Mouse (Mus musculus) spleen, adult 2 months (tissue): Measurements from ENCODE around the gene Gtf2ird1. TPM values are rescaled to one million over a fixed set of nuclear protein-coding genes. Genes with fewer than 3 reads are reported as not detected.

ENCODE experiments used
- DNase-seq, 2 experiments: peaks; one replicate each; pipeline versions ENCODE4 v3.0.0 to v3.0.0-alpha.2; 2012 to 2021; ENCODE audit warnings: low spot score in 2 of 2, low read depth in 1 of 2
- H3K27ac ChIP-seq: fragments of 200-500 bp; 2 replicates; pipeline ENCODE4 v1.5.1; 2012; ENCODE audit warnings: low read length, inconsistent platforms; ENCODE audit not compliant: insufficient read depth
- H3K27me3 ChIP-seq: fragments of 200-500 bp; 2 replicates; pipeline ENCODE4 v1.6.1; 2012; ENCODE audit warnings: mild to moderate bottlenecking, moderate library complexity, low read length, inconsistent platforms; ENCODE audit not compliant: control insufficient read depth, insufficient read depth
- H3K36me3 ChIP-seq: fragments of 200-500 bp; 2 replicates; pipeline ENCODE4 v1.6.1; 2012; ENCODE audit warnings: mild to moderate bottlenecking, low read length, inconsistent platforms; ENCODE audit not compliant: control insufficient read depth, insufficient read depth
- H3K4me1 ChIP-seq: fragments of 200-500 bp; 2 replicates; pipeline ENCODE4 v1.6.1; 2011; ENCODE audit warnings: inconsistent platforms; ENCODE audit not compliant: control insufficient read depth, insufficient read depth, insufficient read length
- H3K4me3 ChIP-seq: fragments of 200-500 bp; 2 replicates; pipeline ENCODE4 v1.5.1; 2011; ENCODE audit warnings: mild to moderate bottlenecking, inconsistent platforms; ENCODE audit not compliant: insufficient read depth, insufficient read length; ENCODE audit errors: extremely low read depth
- CTCF ChIP-seq: fragments of 200-500 bp; IDR thresholded peaks from 2 replicates; pipeline ENCODE4 v1.5.1; 2011; ENCODE audit warnings: mild to moderate bottlenecking, inconsistent platforms; ENCODE audit not compliant: insufficient read depth, insufficient read length, insufficient replicate concordance; ENCODE audit errors: extremely low read depth
- POLR2A ChIP-seq: fragments of 200-500 bp; IDR thresholded peaks from 2 replicates; pipeline ENCODE4 v1.6.1; 2011; ENCODE audit warnings: low read depth, low read length, inconsistent platforms
- WGBS: fragments of 180-500 bp; shearing (Covaris S2); methylation state at CpG from one replicate; pipeline ENCODE4 v1.1.7; 2018; 5-methylcytosine and 5-hydroxymethylcytosine counted together
- polyA plus RNA-seq: library from polyadenylated mRNA; depleted of rRNA; stranded (reverse); fragments of >200 nt; gene quantifications from 2 replicates; pipeline ENCODE4 v1.2.3, GENCODE M21; 2012

Gtf2ird1 gene
- polyA plus RNA-seq, 1 experiment, result 12.1 TPM

DNA sequence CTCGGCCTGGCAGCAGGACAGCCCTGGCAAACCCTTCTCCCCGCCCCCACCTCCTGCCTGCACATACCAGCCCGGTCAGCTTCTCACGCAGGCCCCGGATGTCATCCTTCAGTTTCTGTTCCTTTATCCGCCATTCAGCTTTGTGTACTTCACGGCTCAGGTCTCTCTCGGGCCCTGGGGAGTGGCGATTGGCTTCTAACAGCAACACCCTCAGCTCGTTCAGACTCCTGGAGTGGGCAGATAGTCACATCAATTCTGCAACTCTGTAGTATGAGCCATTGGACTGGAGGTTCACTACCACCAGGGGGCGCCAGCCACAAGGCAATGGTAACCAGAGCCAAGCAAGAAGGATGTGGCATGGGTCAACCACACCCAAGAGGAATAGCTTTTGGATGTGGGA lies 37.6 kb upstream of the Gtf2ird1 start:
- no peaks in the 10 kb centered on the region for H3K36me3 ChIP-seq
- peaks cover 4% of the 10 kb centered on the region; the same call in 1 of the 2 replicates for H3K4me1 ChIP-seq
- no peaks in the 10 kb centered on the region for H3K27me3 ChIP-seq
- WGBS, result 43% methylated on average over 11 of the region's 11 CpGs
- peak; percentile 52 to 82 for DNase-seq
- H3K4me3 ChIP-seq, result no peak overlapping the region
- no peak overlapping the region for H3K27ac ChIP-seq
- no peak for TF ChIP-seq POLR2A
- TF ChIP-seq CTCF, result peak; percentile 90; the same call in 1 of the 2 replicates

DNA sequence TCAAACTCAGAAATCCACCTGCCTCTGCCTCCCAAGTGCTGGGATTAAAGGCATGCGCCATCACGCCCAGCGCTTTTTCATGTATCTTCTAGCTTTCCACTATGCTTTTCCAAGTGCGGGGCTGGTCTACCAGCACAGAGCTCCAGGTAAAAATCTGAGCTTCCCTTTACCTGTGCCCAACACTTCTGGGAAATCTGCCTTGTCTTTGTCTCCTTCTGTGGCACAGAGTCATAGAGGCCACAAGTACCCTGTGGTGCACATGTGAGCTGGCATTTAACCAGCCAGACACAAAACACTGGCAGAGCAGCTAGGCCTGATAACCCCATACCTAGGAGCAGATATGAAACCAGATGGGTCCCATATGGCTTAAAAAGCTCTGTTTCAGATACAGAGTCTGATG lies 36.4 kb upstream of the Gtf2ird1 start:
- no peak overlapping the region for H3K27ac ChIP-seq
- 98% methylated on average over 4 of the region's 4 CpGs for WGBS
- TF ChIP-seq CTCF (no peak), POLR2A (no peak)
- H3K4me1 ChIP-seq, result peaks cover 4% of the 10 kb centered on the region; the same call in 1 of the 2 replicates
- H3K4me3 ChIP-seq, result no peak overlapping the region
- H3K27me3 ChIP-seq, result no peaks in the 10 kb centered on the region
- no peaks in the 10 kb centered on the region for H3K36me3 ChIP-seq
- no peak for DNase-seq

DNA sequence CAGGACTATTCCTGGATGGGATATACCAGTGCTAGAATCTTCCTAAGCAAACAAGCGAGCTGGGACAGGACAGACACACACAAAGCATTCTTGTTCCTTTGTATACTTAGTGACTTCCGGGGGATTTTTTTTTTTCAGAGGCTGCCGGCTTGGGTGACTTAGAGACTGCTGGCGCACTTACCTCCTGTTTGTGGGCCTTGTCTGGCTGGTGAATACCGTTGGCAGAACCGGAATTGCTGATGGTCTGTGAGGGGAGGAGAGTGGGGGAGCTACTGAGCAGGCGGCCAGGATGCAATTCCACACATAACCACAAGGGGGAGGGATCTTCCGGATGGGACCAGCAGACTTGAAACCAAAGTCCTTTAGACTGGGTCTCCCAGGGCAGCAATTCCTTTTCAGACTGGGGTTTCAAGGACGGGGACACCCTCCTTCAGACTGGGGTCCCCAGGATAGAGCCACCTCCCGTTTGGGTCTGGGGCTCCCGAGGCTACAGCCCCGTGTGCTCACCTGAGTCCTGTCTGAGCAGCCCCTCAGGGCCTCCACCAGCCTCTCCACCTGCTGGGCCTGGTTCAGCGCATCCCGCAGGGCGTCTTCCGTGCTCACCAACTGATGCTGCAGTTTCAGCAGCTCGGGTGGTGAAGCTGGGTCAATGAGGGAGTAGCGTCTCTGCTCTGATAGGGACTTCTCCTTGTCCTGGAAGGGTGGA lies 35.3 kb upstream of the Gtf2ird1 start:
- H3K36me3 ChIP-seq, result no peaks in the 10 kb centered on the region
- no peaks in the 10 kb centered on the region for H3K27me3 ChIP-seq
- peak; percentile 82 to 85 for DNase-seq
- H3K4me1 ChIP-seq, result peaks cover 4% of the 10 kb centered on the region; the same call in 1 of the 2 replicates
- TF ChIP-seq CTCF (peak; percentile 82; the same call in 1 of the 2 replicates), POLR2A (no peak)
- WGBS, result 25% methylated on average over 18 of the region's 18 CpGs
- H3K27ac ChIP-seq, result peak overlapping the region; percentile 1
- H3K4me3 ChIP-seq, result no peak overlapping the region

DNA sequence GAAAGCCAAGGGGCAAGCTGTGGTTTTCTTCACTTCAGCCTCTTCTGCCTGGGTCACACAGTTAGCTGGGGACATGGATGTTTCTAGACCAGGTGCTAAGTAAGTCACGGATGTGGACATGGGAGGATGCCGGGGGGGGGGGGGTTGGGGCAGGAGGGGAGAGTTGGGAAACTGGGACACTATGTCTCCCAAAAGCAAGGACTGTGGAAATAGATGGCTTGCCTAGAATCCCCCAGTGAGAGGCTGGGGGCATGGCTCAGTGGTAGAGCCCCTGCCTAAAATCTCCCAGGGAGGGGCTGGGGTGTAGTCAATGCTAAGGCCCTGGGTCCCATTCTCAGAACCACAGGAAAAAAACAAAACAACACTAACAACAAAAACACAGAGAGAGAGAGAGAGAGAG lies 34.7 kb upstream of the Gtf2ird1 start:
- H3K36me3 ChIP-seq, result no peaks in the 10 kb centered on the region
- TF ChIP-seq CTCF (no peak), POLR2A (no peak)
- no peak for DNase-seq
- H3K4me1 ChIP-seq, result peaks cover 4% of the 10 kb centered on the region; the same call in 1 of the 2 replicates
- H3K27me3 ChIP-seq, result no peaks in the 10 kb centered on the region
- 87% methylated on average over 2 of the region's 2 CpGs for WGBS
- 0 out of 2 replicates have a peak overlapping the region, but pooled peaks have one; percentile 22 for H3K27ac ChIP-seq
- no peak overlapping the region for H3K4me3 ChIP-seq

DNA sequence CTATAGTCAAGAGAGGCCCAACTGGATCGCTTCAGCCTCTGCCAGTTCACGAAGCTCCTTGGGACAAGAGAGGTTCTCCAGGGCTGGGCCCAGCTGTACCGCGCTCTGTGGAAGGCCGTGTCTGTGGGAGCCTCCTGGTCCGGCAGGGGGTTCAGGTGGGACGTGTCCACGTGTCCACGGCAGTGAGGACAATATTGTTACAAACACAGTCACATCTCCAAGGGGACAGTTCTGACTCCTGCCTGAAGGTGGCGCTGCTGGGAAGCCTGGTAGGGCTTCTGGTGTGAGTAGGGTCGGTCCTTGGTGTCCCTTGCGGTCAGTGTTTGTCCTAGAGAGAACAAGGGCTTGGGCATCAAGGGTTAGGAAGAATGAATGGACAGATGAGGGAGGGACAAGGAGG lies 33.9 kb upstream of the Gtf2ird1 start:
- Histone ChIP-seq H3K27me3 (no peaks in the 10 kb centered on the region), H3K36me3 (no peaks in the 10 kb centered on the region), H3K27ac (no peak overlapping the region), H3K4me3 (no peak overlapping the region), H3K4me1 (peaks cover 4% of the 10 kb centered on the region; the same call in 1 of the 2 replicates)
- peak in 1 of 2 experiments; percentile 25 for DNase-seq
- TF ChIP-seq POLR2A, result no peak
- TF ChIP-seq CTCF, result peak; percentile 44; the same call in 1 of the 2 replicates
- whole genome bisulfite sequencing, result 92% methylated on average over 12 of the region's 12 CpGs

DNA sequence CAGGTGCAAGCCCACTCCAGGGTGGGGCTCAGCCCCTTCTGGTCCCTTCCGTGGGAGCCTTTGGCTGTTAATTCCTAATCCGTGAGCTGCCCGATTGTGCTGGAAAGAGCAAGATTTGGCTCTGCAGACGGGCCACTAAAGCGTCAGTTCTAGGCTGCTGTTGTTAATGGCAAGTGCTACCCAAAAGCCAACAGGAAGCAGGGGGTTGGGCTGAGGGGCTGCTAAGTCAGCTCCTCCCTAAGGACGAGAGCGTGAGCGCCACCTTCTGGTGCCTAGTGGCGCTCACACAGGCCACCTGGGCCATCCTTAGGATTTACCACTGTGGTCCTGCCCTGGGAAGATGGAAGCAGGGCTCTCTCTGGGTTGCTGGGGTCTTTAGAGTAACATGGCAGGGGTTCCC lies 33.1 kb upstream of the Gtf2ird1 start:
- H3K27ac ChIP-seq, result no peak overlapping the region
- H3K27me3 ChIP-seq, result no peaks in the 10 kb centered on the region
- peak in 1 of 2 experiments; percentile 24 for DNase-seq
- 18% methylated on average over 9 of the region's 9 CpGs for WGBS
- no peak overlapping the region for H3K4me3 ChIP-seq
- H3K36me3 ChIP-seq, result no peaks in the 10 kb centered on the region
- TF ChIP-seq POLR2A (no peak), CTCF (peak; percentile 55; the same call in 1 of the 2 replicates)
- H3K4me1 ChIP-seq, result peaks cover 4% of the 10 kb centered on the region; the same call in 1 of the 2 replicates

DNA sequence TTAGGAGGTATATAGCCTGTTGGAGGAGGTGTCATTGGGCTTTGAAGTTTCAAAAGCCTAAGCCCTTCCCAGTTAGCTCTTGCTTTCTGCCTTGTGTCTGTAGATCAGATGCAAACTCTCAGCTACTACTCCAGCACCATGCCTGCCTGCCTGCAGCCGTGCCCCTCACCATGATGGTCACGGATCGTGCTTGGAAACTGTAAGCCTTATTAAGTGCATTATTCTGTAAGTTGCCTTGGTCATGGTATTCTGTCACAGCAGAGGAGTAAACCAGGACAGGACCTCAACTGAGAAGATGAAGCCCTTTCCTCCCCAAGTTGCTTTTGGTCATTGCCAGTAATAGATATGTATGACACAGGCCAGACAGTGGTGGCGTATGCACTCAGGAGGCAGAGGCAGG lies 32.1 kb upstream of the Gtf2ird1 start:
- H3K27ac ChIP-seq, result no peak overlapping the region
- H3K4me1 ChIP-seq, result peaks cover 4% of the 10 kb centered on the region; the same call in 1 of the 2 replicates
- no peak overlapping the region for H3K4me3 ChIP-seq
- TF ChIP-seq POLR2A (no peak), CTCF (no peak)
- H3K36me3 ChIP-seq, result no peaks in the 10 kb centered on the region
- DNase-seq, result no peak
- H3K27me3 ChIP-seq, result no peaks in the 10 kb centered on the region
- WGBS, result 88% methylated on average over 4 of the region's 4 CpGs
